Mouse (Mus musculus): ENCODE results near the gene Cfap45.

- no peak for TF ChIP-seq MYOD1 (IDR thresholded peaks at IDR 0.05; ENCODE audit: control insufficient read depth, insufficient read length, low read depth)
- TF ChIP-seq CTCF (IDR thresholded peaks at IDR 0.05; ENCODE audit: control insufficient read depth, insufficient read depth, insufficient read length), result no peak
Measured at GRCm38 (mm10) chr1:172484671-172485070, 35.9 kb upstream of the Cfap45 start.

Data from C2C12 (cell line).